Comparison of ENCODE assay signal across 19 mouse cellular contexts in the genomic region with DNA sequence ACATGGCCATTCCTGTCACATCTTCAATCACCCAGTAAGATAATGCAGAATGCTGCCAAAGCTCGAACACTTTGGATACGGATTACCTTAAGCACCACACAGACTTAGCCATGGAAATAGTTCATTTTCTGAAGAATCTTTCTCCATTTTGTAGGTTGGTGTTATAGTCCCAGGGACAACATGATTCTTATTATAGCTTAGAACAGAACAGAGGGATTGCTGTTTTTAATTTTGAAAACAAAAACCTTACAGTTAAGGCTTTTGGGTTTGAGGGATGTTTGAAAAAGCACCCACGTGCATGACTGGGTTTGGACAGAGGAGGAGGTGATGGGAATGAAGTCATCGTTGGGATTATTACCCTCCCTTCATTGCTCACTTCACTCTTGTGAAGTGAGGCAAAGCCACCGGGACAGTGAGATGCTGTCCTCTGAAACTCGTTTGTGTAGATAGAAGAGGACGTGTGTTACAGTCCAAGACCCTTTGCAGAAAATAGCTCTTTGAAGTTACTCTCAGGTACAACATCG. TPM values are rescaled to one million over a fixed set of nuclear protein-coding genes. Genes with fewer than 3 reads are reported as not detected.
DNase-seq lines count a peak whose midpoint lies in the region; ATAC-seq lines count a peak whose summit lies in the region.
"Had no signal": no experiment of that assay in that cellular context is flagged by ENCODE, and none has a peak within 500 bp of the region (broad histone marks: within the 10 kb centered on the region; RNA-seq: fewer than 3 reads in every experiment).

No protein-coding gene starts in this region.

- peak; percentile 73 for DNase-seq in heart, adult 11 months
- DNase-seq in kidney, postnatal 36 days: no peak
- DNase-seq in right cerebral cortex, adult 18-20 months: peak; percentile 12
- DNase-seq in right cerebral cortex, postnatal 10 days (ENCODE audit: low spot score in 2 of 2): no peak
- DNase-seq in telencephalon, adult 2 months (ENCODE audit: low read depth, low spot score): peak; percentile 48
- DNase-seq in hindbrain, embryonic 10.5 days (ENCODE audit: low spot score): no peak
- DNase-seq: adrenal gland, adult 2 months; adrenal gland, postnatal 25 days; cerebellum, adult 11-12 months; cerebellum, adult 9-10 months; cerebellum, postnatal 25 days; forebrain, postnatal 0 days; gastrocnemius, postnatal 14 days; heart, postnatal 10 days had no signal

- H3K27me3 ChIP-seq in heart, embryonic 11.5 days (ENCODE audit: control insufficient read depth, insufficient read depth, low read length): no peaks in the 10 kb centered on the region
- H3K27me3 ChIP-seq in kidney, embryonic 16.5 days (ENCODE audit: insufficient read depth, low read length): no peaks in the 10 kb centered on the region
- H3K27me3 ChIP-seq in hindbrain, embryonic 10.5 days (ENCODE audit: insufficient read depth, poor library complexity, severe bottlenecking): no peaks in the 10 kb centered on the region
- H3K27me3 ChIP-seq: embryonic facial prominence, embryonic 12.5 days; forebrain, embryonic 13.5 days had no signal

- no peak overlapping the region for H3K27ac ChIP-seq in heart, embryonic 11.5 days (ENCODE audit: low read depth, low read length)
- no peak overlapping the region for H3K27ac ChIP-seq in kidney, embryonic 16.5 days (ENCODE audit: low read length)
- no peak overlapping the region for H3K27ac ChIP-seq in hindbrain, embryonic 10.5 days
- H3K27ac ChIP-seq: embryonic facial prominence, embryonic 12.5 days; forebrain, embryonic 13.5 days; hindbrain, embryonic 14.5 days had no signal

- 72% methylated on average over 8 of the region's 8 CpGs for WGBS in heart, embryonic 11.5 days (ENCODE audit: insufficient replicate concordance)
- WGBS in kidney, embryonic 16.5 days: 61% methylated on average over 8 of the region's 8 CpGs
- 75% methylated on average over 8 of the region's 8 CpGs for WGBS in hindbrain, embryonic 10.5 days

- no peak overlapping the region for H3K4me3 ChIP-seq in heart, embryonic 11.5 days (ENCODE audit: low read depth, low read length)
- no peak overlapping the region for H3K4me3 ChIP-seq in kidney, embryonic 16.5 days (ENCODE audit: low read length)
- no peak overlapping the region for H3K4me3 ChIP-seq in hindbrain, embryonic 10.5 days
- H3K4me3 ChIP-seq: embryonic facial prominence, embryonic 12.5 days; forebrain, embryonic 13.5 days had no signal

- H3K9me3 ChIP-seq in heart, embryonic 11.5 days (replicated peaks; ENCODE audit: control insufficient read depth, low read length): no peaks in the 10 kb centered on the region
- no peaks in the 10 kb centered on the region for H3K9me3 ChIP-seq in kidney, embryonic 16.5 days (ENCODE audit: low read length)
- no peaks in the 10 kb centered on the region for H3K9me3 ChIP-seq in hindbrain, embryonic 10.5 days
- H3K9me3 ChIP-seq: embryonic facial prominence, embryonic 12.5 days; forebrain, embryonic 13.5 days had no signal

- no peak overlapping the region for H3K4me2 ChIP-seq in heart, embryonic 11.5 days
- H3K4me2 ChIP-seq in kidney, embryonic 16.5 days (replicated peaks; ENCODE audit: low read depth, low read length): no peak overlapping the region
- H3K4me2 ChIP-seq: embryonic facial prominence, embryonic 12.5 days; forebrain, embryonic 13.5 days; hindbrain, embryonic 14.5 days had no signal

- no peaks in the 10 kb centered on the region for H3K36me3 ChIP-seq in heart, embryonic 11.5 days (ENCODE audit: control insufficient read depth, insufficient read depth, low read length)
- no peaks in the 10 kb centered on the region for H3K36me3 ChIP-seq in kidney, embryonic 16.5 days (ENCODE audit: insufficient read depth, low read length)
- H3K36me3 ChIP-seq in hindbrain, embryonic 10.5 days: no peaks in the 10 kb centered on the region
- H3K36me3 ChIP-seq: embryonic facial prominence, embryonic 12.5 days had no signal

- H3K9ac ChIP-seq in heart, embryonic 11.5 days (ENCODE audit: low read depth, low read length): no peak overlapping the region
- no peak overlapping the region for H3K9ac ChIP-seq in kidney, embryonic 16.5 days (replicated peaks; ENCODE audit: low read length)
- H3K9ac ChIP-seq: embryonic facial prominence, embryonic 12.5 days; forebrain, embryonic 13.5 days; forebrain, postnatal 0 days; hindbrain, embryonic 14.5 days had no signal

- ATAC-seq in heart, embryonic 11.5 days (replicated peaks; ENCODE audit: insufficient number of reproducible peaks, low FRiP score, low TSS enrichment): no peak
- 0 out of 2 replicates have a peak, but pooled peaks have one; percentile 43 for ATAC-seq in kidney, embryonic 16.5 days (ENCODE audit: low FRiP score, low TSS enrichment)
- ATAC-seq: forebrain, embryonic 13.5 days; forebrain, postnatal 0 days had no signal

- peaks cover 11% of the 10 kb centered on the region; the same call in 1 of the 2 replicates for H3K4me1 ChIP-seq in heart, embryonic 11.5 days (ENCODE audit: control insufficient read depth, insufficient read depth, low read length)
- peaks cover 9% of the 10 kb centered on the region; the same call in 1 of the 2 replicates for H3K4me1 ChIP-seq in kidney, embryonic 16.5 days (ENCODE audit: insufficient read depth, low read length)
- peaks cover 15% of the 10 kb centered on the region; the same call in 1 of the 2 replicates for H3K4me1 ChIP-seq in hindbrain, embryonic 10.5 days (replicated peaks)

RNA-seq across cellular contexts. Expression of a gene that starts 18.2 kb away (rescaled TPM):
- polyA plus RNA-seq in heart, embryonic 11.5 days (2014; fragmentation: Nextera tagmentation; extraction: Ambion mirVana): 25.8 and 33.8 TPM in 2 replicates
- polyA plus RNA-seq in kidney, embryonic 16.5 days (2015; fragmentation: Nextera tagmentation; extraction: Ambion mirVana): 17.3 and 18.9 TPM in 2 replicates
- polyA plus RNA-seq in hindbrain, embryonic 10.5 days (2016; fragmentation: Nextera tagmentation; extraction: Ambion mirVana): 11.7 and 15.6 TPM in 2 replicates

Comparison
In these comparisons a context has a peak if more than half of its experiments do, and no peak if none do; other contexts are left out.
1. DNase-seq: peak in heart, adult 11 months (single experiment), right cerebral cortex, adult 18-20 months (single experiment) and telencephalon, adult 2 months (single experiment); none in kidney, postnatal 36 days (0 of 2), right cerebral cortex, postnatal 10 days (0 of 2) and hindbrain, embryonic 10.5 days (single experiment).